Mouse (Mus musculus): Measurements from ENCODE around the gene Cplx3.

Cplx3 gene

DNA sequence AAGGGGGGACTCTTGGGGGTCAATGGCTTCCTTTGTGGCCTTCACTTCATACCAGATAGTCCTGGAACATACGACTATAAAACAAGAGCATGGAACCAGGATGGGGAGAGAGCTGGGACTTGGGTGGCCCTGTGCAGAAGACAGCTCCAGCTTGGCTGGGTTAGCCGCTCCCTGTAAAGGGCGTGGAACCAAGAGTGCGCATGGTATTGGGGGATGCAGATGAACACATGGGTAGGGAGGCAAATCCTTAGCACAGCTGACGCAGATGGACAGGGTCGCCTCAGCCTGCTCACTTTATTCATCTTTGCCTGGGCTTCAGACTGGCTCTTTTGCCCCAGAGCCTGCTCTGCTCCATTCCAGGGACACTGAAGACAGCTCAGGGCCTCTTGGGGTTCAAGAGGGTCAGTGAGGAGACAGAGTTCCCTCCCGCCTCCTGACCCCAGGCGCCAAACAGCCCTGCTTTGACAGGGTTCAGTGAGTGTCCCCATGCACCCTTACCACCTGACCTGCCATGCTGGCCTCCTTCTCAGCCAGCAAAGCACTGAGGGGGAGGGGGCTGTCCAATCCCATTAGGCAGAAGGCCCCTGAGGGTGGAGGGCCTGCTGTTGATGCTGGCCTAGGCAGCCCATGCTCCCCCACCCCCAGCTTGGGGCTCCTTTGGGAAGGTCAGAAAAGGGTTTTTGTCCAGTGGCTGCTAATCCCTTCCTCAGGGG, 7.1 kb downstream of the Cplx3 start:
- peak; percentile 92 for DNase-seq

DNA sequence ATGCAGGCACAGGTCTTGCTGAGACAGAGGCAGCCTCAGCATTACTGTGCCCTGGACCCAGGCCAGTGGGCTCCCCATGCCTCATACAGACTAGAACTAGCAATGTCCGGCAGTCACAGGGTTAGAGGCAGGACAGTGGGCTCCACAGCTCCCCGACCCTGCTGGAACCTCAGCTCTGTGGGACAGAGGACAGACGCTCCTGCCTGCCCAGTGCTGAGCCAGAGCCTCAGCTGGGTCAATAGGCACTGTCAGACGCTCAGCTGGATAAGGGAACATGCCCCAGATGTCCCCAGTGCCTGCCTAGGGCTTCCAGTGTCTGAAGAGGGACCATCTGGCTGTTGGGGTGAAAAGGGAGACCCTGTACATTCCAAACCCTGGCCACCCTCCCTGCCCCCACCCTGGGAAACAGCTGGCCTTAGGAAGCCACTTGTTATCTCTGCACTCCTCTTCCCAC, 8.1 kb downstream of the Cplx3 start:
- peak; percentile 82 for DNase-seq

DNA sequence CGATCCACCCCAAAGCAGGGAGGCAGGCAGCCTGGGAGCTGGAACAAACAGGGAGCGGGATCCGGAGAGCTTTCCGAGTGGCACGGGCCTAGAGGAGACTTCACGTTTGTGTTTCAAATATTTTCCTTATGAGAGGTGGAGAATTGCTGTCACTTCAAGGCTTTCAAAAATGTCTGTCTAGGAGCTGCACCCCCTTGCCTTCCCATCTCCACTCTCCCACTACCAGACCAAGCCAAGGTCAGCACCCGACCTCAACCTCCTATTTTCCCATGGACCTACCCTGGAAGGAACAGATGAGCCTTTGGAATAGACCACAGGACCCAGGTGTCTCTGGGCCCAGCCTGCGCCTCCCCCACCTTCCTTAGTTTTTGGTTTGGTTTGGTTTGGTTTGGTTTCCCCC, 8.8 kb downstream of the Cplx3 start:
- no peak for DNase-seq

DNA sequence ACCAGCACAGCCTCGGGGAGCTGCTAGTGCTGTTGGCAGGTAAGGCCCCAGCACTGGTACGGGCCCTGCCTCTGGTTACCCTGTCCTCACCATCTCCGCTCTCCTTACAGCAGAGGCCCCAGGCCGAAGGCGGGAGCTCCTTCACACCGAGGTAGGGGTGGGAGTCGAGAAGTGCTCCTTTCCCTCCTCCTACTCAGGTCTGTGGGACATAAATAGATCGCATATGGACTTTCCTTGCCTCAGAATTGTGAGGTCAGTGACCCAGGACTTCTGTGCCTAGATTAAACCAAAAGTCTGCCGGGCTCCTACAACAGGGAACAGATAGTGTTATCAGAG, 11.9 kb downstream of the Cplx3 start:
- DNase-seq = no peak

DNA sequence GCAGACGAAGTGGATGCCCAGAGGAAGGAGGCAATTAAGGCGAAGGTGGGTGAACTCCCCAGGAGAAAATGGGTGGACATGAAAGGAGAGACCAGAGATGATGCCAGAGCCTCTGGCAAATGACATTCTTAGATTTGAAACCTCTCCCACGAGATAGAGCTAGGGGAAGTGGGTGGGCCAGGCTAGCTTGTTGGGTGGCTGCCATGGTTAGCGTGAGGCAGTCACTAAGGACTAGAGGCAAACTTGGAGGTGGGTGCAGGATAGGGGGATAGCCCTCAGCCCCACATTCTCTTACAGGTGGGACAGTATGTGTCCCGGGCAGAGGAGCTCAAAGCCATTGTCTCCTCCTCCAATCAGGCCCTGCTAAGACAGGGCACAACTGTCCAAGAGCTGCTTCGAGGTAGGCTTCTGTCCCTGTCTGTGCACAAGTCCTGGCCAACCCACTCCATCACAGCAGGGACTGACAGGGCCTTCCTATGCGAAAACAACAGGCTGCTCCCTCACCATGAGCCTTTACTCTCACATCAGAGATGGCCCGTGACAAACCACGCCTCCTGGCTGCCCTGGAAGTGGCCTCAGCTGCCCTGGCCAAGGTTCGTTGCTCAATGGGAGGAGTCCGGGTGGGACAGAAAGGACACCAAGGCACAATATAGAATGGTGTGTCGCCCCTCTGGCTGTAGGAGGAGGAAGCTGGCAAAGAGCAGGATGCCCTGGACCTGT, 12.5 kb downstream of the Cplx3 start:
- DNase-seq = no peak

DNA sequence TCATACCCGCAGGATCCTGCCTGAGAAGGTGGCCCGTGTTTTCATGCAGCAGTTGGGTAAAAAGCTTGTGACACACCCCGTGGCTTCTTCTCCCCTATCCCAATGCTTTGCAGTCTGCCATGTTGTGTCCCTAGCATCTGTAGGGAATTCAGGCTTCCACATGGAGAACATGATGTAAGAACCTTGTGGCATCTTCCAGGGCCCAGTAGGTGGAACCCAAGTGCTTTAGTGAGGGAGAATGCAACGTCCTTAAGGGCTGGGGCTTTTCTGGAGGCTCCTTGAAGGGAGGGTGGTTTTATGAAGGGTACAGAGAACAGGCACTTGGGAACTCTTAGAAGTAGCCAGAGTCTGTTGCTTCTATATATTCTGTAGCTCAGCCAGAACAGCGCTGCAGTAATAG, 15.4 kb downstream of the Cplx3 start:
- peak; percentile 66 for DNase-seq

DNA sequence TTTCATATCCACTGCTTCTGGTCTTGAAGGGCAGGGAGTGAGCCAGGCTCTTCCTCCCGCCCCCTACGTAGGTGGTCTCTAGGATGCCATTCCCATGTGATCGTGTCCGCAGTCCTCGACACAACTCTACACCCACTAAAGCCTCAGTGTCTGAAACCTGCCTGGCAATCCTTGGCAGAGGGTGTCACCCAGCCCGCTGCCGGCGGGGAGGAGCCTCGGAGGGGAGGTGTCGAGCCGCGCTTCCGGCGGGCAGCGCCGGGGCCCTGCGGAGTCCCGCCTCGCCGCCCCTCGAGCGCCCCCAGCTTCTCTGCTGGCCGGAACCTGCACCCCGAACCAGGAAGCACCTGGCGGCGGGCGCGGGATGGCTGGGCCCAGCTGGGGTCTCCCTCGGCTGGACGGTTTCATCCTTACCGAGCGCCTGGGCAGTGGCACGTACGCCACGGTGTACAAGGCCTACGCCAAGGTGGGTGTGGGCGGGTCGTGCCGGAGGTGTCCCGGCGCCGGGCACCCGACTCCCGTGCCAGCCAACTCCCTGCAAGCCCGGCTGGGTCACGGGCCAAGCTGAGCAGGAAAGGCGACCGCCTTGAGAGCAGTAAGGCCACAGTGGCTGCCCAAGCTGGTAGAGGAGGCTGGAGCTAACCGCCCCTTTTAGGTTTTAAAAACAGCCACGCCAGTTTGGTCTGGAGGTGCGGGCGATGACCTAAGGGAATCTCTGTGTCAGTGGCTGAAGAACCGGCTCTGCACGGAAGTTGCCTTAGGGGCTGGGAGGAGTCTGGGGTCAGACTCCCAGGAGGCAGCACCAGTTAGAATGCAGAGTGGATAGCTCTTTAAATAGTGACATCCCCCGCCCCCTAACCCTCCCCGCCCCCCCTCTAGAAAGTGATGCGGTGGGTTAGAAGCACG, 16.6 kb downstream of the Cplx3 start, which contains the start of gene Ulk3:
TSS of gene Ulk3 (plus strand) at position 229 of the 903 bp plus-strand sequence.
- peak; percentile 87 for DNase-seq

DNA sequence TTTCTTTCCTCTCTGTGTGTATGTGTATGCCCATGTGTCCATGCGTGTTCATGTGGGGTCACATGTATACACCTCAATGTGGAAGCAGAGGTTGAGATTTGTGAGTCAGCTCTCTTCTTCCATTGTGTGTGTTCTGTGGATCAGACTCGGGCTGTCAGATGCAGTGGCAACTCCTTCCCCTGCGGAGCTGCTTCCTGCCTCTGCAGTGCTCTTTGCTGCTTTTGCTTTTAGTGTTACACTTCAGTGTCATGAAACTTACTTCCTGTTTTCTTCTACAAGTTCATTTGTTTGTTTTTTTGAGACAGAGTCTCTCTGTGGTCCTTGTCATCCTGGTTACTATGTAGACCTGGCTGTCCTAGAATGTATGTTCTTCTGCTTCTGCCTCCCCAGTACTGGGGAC, 21.1 kb downstream of the Cplx3 start:
- DNase-seq = no peak

DNA sequence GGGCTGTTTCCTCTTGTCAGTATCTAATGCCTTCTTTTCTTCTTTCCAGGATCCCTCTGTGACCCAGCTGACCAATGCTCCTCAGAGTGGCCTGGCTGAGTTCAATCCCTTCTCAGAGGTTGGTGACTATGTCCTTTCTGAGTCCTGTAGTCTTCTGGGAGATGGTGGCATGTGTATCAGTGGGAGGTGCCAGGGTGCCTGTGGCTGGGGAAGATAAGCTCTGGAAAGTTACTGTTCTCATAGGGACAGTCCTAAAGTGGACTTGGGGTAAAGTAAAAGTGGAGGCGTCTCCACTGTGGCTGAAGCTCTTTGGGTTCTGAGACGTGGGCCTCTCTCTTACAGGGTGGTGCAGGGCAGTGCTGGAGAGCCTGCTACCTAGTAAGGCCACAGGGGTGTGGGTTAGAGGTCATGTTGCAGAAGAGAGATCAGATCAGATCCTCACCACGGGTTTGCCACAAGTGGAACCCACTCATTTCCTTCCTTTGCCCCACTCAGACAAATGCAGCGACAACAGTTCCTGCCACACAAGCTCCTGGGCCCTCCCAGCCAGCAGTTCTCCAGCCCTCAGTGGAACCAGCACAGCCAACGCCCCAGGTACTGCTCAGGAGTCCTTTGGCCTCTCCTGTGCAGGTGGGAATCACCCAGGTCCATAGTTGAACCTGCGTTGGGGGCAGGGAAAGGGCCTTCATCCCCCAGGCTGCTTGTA, 28.8 kb downstream of the Cplx3 start:
- DNase-seq = no peak

DNA sequence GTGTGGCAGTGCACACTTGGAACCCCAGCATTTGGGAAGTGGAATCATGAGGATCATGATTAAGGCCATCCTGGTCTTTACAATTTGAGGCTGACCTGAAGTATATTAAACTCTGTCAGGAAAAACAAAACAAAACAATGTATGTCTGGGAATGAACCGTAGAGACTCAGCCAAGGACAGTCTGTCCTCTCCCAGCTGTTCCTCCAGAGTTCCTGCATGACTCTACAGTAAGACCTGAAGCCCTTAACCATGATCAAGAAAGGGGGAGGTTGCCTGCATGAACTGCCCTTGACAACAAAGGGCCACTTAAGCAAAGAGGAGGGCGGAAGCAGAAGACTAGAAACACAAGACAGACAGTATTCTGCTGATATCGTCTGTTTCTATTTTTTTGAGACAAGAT, 30.5 kb downstream of the Cplx3 start:
- DNase-seq = no peak

DNA sequence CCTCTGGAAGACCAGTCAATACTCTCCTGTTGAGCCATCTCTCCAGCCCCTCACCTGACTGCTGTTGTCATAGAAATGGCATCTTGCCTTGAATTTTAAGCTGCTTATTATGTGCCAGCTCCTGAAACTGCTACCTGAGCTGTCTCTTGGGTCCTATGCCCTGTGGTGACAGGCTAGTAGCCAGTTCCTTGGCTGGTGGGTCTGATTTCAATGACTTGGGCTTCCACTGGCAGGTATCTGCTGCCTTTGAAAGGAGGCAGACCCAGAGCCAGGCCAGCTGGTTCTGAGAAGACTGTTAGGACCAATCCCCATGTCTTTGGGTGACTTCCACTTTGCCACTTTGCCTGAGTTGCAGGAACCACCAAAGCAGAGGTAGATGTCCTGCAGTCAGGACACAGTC, 31.7 kb downstream of the Cplx3 start:
- DNase-seq = no peak

DNA sequence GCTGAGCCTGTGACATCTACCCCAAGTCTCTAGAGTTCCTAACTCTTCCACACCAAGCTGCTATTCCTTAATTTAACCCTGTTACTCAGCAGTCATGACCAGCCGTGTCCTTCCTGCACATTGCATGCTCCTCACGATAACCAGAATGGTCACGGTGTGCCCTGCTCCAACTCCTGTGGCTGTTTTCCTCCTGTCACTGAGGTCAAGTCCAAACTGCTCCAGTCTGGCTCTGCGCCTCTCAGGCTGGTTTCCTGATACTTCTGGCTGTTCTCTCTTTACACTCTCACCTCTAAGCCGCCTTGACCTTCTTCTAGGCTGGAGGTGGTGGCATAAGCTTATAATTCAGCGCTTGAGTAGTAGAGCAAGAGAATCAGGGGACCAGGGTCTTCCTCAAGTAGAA, 37.6 kb downstream of the Cplx3 start:
- DNase-seq = no peak

DNA sequence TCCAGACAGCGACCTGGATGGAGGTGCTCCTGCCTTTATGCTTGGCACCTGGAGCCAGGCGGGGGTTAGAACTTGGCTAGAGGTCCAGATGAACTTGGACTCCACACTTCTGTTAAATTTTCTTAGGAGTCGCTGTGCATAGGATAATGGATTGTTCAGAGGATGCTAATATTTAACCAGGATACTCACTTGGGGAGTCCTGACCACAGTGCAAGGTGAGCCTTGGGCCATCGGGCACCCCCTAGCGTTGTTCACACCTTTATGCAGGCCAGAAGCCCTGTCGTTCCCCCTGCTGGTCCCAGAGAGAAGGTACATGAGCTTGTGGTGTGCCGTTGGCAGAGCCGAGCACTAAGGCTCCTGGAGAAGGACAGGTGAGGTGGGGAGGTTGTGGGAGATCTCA, 39.2 kb downstream of the Cplx3 start:
- DNase-seq = no peak

DNA sequence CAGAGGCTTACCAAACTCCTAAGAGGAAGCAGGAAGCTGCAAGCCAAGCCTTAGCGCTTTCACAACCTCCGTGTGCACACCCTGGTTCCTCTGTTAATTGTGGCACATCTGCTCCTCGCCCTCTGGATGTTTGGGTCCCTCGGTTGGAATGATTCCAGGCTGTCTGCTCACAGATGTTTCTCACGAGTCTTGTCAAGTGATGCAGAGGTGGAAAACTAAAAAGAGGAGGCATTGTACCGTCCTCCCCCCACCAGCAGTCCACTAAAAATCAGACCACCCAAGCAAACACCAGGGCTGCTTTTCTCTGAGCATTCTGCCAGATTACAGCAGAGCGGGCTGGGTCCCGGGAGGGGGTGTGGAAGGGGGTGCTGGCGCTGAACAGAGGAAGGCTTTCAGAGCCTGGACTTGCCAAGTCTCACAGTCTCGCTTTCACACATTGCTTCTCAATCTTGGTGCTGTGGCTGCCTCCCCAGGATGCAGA, 40.3 kb downstream of the Cplx3 start:
- DNase-seq = no peak

DNA sequence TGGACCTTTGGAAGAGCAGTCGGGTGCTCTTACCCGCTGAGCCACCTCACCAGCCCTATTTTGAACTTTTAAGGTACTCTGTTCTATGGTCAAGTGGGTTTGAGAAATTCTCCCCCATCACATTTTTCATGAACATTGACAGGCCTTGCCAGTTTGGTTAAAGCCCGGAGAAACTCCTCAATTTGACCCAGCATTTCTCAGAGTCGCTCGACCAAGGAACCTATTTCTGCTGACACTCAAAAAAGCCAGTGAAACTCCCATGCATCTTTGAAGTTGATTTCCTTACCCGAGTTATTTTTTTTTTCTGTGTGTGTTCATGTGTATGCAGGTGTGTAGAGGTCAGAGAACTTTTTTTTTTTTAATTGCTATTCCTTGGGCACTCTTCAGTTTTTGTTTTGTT, 41.5 kb downstream of the Cplx3 start:
- DNase-seq = no peak

DNA sequence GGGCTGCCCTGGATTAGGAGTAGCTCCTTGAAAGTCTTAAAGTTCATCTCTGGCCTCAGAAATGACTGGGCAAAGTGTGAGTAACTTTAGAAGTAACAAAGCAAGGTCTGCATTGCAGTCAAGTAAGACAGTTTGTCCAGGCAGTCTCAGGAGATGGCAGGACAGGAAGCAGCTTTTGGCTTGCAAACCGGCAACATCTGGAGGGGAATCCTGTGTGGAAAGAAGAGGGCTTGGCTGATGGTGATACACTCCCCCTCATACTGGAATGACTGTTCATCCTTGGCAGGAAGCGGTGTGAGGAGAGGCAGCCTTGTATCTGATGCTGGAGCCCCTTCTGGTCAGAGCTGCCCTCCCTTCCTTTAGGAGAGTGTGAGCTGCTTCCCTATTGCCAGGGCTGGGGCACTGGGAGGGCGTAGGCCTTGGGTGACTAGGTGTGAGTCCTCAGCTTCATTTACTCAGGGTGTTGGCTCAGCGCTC, 43.1 kb downstream of the Cplx3 start:
- DNase-seq = no peak

DNA sequence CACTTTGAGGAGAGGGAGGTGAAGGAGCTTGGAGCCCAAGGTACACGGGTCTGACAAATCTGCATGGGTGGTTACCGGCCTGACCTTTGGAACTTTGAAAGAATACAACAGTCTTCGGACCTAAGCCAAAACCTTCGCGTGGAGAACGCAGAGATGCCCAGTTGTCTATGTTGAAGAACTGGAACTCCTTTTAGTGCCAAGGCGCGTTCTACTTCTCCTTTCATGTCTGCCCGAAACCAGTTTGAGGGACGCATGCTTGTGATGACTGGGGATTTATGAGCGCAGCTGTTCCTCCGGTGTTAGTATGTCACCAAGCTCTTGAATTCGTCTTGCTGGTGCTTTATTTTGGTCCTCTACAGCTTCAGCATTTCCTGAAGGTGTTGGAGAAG, 44.4 kb downstream of the Cplx3 start:
- no peak for DNase-seq

DNA sequence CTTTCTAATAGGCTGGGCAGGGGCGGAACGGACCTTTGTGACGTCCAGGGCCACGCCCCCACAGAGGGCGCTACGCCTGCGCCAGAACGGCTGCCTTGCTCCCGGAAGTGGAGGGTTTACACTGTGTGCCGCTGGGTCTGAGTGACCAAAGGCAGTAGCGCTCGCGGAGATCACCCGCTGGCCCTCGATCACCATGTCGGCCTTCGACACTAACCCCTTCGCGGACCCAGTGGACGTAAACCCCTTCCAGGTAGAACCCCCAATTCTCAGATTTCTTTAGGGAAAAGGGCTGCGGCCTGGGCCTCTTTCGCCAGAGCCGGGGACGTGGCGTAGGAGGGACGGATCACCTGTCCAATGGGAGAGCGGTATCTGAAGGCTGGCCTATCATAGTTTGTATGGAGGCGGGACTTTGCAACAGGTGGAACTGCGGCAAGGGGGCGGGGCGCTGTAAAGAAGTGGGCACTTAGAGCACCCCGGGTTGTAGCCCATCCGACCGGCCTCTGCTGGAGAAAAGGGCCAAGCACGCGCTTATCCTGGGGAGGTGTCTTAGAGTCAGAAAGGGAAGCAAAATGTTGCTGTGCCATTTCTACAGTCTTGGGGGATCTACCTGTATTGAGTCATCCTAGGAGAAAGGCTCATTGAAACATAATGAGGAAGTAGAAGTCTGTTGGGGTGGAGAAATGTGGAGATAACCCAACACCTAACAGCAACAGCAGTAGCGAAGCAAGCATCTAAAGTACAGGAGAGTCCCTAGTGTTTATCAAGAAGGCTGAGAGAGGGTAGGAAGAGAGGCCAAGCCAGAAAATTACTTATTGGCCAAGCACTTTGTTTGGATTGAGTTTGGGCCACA, 45.0 kb downstream of the Cplx3 start, which contains the start of gene Scamp2:
TSS of gene Scamp2 (plus strand) at position 83 of the 850 bp plus-strand sequence.
- DNase-seq = peak; percentile 95

DNA sequence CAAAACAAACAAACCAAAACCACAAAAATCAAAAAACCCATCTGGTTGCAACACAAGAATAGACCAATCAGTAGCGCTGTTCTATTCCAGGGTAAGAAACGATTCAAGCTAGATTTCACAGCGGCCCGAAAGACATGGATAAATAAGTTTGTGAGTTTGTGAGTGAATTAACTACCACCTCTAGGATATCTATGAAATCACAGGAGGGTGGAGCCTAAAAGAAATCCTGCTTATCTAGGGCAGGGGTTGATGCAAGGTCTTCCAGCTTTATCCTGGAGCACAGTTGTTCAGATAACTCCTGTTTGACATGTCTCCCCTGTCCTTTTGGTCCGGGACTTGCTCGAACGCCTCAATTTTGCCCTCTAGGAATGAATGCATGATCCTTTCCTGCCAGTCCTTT, 45.8 kb downstream of the Cplx3 start:
- DNase-seq = no peak

DNA sequence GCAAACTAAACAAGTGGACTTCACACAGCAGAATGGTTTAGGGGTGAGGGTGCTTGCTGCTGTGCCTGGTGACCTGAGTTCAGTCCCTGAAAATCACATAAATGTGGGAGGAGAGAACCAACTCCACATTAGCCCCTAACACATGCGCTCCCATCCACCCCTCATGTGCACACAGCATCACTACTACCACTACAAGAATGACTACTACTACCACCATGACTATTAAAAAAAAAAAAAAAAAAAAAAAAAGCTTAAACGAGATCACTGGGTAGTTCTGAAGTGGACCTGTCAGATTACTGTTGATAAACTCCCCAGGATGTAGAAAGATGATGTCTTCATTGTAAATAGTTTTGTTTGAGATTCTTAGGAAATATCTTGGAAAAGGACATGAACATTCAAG, 46.5 kb downstream of the Cplx3 start:
- no peak for DNase-seq

DNA sequence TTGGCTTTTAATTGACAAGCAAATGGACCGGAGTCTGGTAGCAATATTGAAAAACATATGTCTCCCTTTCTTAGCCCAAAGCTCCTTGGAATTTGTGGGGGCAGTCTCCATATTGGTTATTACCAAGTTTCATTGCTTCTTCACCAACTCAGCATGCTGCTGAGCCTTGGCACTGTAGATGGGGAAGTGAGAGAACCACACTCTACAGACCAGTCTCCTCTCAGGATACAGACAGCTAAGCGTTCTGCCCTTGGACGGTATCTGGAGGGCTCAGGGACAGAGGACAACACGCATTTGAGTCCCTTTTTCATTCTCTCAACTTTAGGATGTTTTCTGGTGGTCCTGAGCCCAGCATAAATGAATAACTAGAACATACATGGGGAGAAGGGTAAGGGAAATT, 47.5 kb downstream of the Cplx3 start:
- no peak for DNase-seq

DNA sequence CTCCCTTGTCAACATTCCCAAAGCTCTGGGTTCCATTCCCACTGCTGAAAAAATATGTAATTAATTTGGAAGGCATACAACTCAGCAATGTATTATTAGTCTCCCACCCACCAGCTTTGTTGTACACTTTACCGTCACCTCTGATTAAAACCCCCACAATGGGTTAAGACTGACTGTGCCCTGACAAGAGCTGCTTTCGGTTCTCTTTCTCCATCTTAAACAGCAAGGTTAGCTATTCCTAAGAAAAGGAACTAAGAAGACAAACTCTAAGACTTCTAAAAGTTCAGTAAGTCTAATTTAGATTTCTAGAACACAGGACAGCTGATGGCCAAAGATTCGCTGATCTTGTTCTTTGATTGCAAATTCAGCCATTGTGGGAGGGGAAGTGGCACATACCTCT, 48.9 kb downstream of the Cplx3 start:
- DNase-seq = no peak
